Mouse (Mus musculus) left cerebral cortex, adult 18-20 months (tissue): Measurements from ENCODE around the gene Azin2. TPM values are rescaled to one million over a fixed set of nuclear protein-coding genes. Genes with fewer than 3 reads are reported as not detected.

Experiments used
- DNase-seq, 2 experiments: peaks; one replicate each; pipeline ENCODE4 v3.0.0; 2021 to 2022; ENCODE audit warnings: low spot score in 2 of 2, mixed read lengths in 1 of 2
- total RNA-seq, 2 experiments: library from RNA; stranded (reverse); gene quantifications; 2 replicates each; pipeline ENCODE4 v1.2.3; 2021

Azin2 gene
- total RNA-seq, 2 experiments from 2014 or later = 45.4 to 47.6 TPM

DNA sequence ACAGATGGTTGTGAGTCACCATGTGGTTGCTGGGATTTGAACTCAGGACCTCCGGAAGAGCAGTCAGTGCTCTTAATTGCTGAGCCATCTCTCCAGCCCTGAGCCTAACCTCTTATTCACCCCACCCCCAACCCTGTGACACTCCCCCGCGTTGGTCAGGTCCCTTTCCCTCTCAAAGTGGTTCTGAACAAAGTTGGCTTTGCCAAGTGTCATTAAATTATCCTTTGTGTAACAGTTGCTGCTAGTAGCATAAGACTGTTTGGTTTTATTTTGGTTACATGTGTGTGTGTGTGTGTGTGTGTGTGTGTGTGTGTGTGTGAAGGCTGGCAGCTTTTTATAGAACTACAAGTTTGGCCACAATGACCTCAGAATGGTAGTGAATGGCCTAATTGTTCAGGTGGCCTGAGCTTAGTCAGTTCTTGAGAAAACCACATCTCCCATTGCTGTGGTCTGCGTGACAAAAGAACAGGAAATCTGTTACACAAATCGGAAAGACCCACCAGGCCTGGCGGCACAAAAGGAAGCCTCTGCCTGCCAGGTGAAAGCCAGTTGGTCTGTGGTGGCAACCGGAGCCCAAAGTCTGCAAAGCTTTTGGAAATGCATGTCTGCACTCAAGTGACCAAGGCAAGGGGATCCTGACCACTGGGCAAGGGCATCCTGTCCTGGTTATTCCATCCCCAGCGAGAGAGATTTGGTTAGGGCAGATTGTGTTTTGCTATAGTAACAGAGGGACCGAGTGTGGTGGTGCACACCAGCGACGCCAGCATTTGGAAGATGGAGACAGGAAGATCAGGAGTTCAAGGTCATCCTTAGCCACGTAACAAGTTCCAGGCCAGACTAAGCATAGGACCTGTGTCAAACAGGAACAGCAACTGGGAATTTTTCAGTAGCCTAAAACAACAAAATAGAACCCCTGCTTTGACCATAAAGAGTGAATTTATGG lies 18.9 kb upstream of the Azin2 start:
- DNase-seq = no peak

DNA sequence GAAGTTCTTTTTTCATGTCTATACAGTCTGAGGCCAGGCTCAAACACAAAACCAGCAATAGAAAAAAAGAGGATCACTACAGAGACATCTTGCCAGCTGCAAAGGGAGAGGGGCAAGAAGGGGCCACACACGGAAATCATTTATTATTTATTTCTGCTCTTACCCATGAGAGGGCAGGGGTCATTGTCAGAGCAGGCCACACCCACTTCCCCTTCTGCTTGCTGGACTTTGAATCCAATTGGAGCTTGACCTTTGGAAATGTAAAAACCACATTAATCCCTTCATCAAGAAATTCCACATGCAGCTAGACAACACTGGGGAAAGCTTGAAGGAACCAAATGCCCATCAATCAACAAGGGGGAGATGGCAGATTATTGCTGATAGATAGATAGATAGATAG lies 16.4 kb upstream of the Azin2 start:
- DNase-seq = no peak

DNA sequence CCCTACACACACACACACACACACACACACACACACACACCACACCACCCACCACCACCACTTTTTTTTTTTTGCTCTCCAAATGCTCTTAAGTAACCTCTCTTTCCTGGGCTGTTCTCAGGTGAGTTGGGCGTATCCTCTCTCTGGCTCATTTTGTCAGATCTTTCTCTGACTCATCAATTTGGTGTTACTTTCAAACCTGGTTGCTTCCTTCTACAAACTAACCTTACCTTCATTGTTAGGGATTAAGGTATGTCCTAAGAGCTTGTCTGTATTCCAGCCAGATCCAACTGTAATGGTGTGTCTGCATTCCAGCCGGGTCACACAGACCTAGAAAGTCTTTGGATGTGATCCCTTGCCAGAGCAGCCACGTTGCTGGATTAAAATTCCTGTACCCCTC lies 15.0 kb upstream of the Azin2 start:
- no peak for DNase-seq

DNA sequence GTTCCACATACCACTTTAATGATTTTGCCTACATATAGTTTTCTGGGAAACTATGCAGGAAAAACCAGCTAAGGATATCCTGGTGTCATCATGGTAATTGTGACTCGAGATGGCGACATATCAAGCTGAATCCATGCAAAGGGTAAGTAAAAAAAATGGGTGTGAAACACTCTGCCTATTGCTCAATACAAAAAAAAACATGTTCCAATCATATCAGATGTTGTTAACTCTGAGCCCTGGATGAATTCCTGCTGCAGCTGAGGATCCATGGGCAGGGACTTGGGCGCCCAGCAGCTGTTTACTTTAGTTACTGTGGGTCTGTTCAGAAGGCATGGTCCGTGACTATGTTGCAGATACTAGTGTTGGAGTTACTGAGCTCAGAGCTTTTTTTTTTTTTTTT lies 14.3 kb upstream of the Azin2 start:
- DNase-seq = no peak

DNA sequence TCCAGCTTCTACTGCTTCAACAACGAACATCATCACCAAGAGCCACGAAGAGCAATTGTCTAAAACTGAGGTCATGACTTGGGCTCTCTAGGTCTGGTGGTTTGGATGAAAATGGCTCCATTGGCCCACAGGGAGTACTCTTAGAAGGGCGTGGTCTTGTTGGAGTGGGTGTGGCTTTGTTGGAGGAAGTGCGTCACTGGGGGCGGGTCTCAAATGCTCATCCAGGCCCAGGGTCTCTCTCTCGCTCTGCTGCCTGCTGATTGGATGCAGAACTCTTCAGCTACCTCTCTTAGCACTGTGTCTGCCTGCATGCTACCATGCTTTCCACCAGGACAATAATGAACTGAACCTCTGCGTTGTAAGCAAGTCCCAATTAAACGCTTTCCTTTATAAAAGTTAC lies 12.4 kb upstream of the Azin2 start:
- no peak for DNase-seq

DNA sequence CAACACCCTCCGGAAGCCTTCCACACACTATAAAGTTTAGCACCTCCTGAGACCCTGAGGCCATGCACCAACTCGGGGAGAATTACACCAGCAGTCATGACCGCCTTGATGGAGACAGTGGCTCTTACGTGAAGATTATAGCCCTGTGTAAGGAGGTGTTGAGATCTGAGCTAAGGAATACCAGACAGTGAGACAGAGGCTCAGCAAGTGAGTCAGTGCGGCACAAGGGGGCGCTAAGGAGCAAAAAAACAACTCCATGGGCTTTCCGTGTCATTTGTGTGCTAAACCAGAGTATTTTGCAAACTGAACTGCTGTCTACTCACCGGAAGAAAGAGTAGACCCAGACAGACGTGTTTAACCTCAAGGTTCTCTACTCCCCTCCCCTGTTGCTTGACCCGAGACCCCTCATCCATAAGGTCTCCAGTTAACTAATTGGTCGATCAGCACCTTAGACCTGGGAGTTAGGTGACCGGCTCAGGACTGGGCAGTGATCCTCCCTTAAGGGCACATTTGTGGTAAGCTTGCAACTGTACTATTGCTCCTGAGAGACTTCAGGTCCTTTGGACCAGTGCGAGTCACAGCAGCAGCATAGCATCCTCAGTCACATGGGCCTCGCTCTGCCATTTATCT lies 8.9 kb upstream of the Azin2 start:
- peak; percentile 73 to 80 for DNase-seq

DNA sequence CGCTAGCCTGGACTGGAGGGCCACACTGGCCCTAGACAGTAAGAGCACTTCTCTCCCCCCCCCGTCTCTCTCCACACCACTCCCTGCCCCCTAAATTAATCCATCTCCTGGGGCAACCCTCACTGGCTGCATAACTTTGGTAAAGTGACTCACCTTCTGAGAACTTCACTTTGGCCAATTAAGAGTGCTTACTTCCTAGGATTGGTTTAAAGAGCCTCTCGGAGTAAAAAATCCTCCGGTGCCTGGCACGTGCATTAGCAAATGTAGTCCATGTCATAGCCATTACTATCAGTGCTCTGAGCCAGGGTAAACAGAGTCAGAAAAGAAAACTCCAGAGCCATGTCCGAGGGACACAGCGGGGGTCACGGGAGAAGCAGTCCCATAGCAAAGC lies 8.2 kb upstream of the Azin2 start:
- no peak for DNase-seq

DNA sequence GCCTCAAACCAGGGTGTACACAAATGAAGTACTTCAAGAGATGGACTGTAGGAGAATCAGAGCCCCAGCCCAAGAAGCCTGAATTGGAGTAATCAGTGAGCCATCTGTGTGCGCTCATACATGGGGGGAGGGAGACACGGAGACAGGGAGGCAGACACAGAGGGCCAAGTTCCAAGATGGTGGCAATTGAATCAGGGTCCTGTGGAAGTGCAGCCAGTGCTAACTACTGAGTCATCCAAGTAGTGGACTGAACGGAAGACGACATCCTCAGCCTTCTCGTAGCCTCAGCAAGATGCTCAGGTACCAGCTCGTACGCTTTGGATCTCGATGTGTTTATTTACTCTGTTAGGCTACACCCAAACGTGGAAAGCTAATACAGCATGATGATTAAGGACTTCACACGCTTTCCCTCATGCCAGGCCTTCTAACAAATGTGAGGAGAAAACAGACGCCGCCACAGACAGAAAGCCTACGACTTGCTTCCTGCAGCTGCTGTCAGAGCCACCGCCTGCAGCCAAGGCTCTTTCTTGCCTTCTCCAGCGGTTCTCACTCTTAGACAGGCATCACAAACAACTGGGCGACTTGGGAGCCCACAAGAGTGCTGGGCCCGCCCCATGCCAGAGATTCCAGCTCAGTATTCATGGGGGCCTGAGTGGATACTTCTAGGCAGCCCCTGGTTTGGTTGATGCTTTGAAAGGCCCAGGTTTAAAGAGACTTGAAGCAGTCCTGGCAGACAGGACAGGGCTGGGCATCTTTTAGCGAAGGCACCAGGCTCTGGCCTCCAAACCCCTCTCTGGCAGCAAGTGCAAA lies 7.6 kb upstream of the Azin2 start:
- DNase-seq = no peak

DNA sequence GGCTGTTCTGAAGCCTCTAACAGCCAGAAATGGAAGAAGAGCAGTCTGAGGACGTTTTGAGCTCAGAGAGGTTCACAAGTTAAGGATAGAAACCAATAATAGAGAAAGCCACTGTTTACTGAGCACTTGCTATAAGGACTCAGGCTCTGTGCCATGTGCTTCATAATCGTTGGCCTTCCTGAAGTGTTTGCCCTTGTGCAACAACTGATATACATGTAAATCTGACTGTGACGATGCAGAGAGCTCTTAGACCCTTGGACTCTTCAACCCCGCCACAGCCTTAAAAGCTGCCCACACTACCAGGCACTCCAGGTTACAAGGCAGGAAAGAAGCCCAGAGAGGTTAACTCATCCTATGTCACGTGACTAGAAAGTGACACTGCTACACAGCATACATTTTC lies 6.8 kb upstream of the Azin2 start:
- no peak for DNase-seq

DNA sequence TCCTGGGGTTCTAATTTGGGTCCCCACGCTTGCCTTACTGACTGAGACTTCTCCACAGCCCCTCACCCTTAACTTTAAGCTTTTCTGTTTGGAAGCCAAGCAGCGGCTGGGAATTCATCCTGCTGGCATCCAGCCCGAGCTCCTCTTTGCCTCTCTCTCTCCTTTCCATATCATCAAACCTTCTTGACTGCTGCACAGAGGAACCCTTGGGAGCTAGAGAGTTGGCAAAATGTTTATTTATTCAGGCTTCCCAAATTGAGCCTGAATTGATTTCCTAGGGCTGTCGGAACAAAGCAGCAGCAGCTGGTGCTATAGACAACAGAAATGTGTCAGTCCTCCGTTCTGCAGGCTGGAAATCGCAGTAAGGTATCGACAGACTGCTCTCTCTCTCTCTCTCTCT lies 4.5 kb upstream of the Azin2 start:
- DNase-seq = no peak

DNA sequence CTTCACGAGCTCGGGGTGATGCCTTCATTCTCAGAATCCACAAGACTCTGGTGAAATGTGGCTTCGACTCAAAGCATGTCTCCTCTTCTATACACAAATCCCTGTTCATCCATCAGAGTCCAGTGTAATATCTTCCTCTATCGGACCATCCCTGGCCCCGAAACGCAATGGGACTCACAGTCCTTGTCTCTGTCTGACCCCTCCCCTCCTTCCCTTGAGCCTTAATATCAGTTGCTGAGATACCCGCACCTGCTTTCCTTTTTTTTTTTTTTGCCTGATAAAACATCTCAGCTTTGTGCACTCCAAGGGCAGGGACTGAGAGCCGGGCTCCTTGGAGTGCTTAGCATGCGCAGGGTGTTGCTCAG lies 666 bp upstream of the Azin2 start:
- no peak for DNase-seq

DNA sequence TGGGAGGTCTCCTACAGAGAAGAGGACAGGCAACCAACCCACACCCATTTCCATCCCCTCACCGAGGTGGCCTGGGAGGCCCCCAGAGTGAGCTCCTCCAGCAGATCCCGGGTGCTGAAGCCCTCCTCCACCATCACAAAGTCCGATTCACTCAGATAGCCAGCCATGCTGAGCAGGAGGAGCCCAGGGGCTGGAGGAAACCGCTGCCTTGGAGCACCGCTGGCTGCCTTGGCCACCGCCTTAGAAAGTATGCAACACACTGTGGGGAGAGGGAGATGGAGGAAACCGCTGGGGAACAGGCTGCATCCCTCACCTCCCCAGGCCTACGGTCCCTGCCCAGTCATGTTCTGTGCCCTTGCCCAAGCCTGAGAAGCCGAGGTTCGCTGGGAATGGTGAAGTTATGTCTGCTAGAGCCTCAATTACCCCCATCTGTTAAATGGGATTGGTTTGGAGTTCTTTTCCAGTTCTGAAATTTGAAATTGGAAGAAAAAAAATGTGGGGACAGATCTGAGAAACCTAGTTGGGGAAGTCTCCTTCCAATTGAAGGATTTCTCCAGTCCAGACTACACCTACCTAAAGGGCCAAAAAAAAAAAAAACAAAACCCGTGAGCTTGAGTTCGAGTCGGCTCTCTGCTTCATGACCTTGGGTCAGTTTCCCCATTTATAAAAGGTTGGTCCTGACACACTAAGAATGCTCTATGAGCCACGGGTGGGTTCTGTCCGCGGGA lies 777 bp downstream of the Azin2 start:
- DNase-seq = no peak

DNA sequence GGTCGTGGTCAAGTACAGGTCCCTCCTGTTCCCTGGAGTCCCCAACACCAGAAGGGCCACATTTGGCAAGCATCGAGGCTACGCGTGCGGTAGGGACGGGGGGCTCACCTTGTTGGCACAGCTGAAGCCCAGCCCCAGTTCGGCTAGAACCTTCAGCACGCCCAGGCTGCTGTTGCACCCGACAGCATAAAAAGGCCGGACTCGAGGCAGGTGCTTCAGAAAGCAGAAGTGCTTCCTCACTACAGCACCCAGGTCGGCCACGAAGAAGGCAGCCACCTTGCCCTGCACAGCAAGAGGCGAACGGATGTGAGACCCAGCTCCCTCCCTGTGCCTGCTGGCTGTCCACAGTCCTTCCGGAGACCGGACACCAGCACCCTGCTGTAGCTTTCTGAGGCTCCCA lies 2.6 kb downstream of the Azin2 start:
- DNase-seq = no peak

DNA sequence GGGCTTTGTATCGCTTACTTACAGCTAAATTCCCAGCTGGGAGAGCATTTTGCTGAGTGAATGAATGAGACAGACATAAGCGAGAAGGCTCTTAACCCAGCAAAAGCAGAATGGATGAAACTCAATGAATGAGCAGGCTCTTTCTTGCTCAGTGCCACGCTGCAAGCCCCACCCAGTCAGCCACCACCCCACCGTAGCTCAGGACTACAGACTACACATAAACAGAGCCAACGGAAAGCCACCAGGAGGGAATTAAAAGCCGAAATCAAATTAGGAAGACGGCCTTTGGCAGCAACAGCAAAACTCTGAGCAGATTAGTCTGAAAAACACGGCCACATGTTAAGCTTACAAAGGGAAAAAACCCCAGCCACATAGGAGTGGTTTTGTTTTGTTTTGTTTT lies 3.4 kb downstream of the Azin2 start:
- no peak for DNase-seq

DNA sequence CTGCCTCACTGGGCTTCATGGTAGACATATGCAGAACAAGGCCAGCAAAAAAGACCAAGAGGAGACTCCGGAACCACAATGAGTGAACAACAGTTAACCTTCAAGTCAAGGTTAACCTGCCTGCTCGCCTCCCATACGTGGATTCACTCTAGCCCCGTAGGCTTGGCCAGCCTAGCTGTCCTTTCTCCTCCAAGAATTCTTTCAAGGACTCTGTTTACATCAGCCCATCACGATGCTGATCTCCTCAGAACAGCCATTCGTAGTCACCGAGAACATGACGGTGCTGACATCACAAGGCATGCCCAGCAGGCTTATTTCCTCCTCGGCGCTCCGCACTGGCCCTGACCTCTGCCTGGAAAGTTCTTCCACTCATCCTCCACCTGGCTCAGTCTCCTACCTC lies 4.1 kb downstream of the Azin2 start:
- DNase-seq = no peak

DNA sequence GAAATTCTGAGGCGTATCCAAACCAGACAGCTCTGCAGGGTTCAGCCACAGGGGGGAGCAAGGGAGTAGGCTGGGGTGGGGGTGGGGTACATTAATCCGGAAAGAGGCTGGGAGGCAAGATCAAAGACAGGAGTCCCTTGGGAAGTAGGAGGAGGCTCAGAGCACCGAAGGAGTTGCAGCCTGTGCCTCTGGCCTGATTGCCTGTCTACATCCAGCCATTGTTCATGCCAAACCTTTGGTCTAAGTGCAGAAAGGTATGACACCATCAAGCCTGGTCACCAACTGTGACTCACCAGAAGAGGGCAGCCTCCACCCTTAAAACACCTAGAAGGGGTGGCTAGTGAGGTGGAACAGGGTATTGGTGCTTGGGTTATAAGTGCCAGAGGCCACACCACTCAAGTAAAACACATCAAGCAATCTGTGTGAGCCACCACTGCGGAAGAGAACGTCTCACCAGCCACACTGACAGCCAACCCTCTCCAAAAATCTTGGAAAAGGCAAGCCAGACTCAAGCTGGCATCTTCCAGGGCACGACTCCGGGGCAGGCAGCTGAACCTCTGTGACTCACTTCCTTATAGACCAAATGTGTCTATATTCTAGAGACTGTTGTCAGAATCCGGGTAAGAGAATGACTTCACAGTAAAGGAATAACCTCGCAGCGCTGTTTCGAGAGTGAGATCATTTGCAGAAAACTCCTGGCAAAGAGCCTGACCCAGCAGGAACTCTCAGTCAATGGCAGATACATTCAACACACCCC lies 4.9 kb downstream of the Azin2 start:
- DNase-seq = peak in 1 of 2 experiments; percentile 28

DNA sequence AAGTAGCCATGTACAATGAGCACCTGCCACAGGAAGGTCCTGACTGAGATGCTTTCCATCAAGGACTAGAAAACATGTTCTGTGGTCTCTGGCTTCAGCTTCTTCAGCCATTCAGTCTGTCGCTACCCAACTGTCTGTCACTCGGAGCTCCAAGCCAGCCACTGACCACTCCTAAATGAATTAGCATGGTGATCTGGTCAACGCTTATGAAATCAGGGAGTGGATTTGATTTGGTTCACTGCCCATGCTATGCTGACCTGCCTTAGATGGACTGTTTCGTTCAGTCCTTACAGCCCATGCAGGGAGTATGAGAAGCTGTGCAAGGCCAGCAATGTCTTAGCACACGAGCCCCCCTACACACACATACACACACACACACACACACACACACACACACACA lies 8.4 kb downstream of the Azin2 start:
- no peak for DNase-seq

DNA sequence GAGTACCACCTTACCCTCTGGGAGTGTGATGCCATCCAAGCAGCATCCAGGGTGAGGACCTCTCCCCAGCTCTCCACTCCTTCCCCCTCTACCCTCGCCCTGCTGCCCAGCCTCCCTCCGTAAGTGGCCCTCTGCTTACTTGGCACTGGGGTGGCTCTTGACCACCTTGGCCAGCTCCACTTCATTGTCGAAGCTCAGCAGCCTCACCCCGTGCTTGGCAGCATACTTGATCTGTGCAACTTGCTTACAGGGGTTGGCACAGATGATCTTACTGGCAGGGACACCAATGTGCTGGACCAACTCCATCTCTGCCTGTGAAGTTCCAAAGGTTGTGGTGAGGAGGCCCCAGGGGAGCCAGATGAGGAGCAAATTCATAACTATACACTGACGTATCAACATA lies 11.8 kb downstream of the Azin2 start:
- no peak for DNase-seq

DNA sequence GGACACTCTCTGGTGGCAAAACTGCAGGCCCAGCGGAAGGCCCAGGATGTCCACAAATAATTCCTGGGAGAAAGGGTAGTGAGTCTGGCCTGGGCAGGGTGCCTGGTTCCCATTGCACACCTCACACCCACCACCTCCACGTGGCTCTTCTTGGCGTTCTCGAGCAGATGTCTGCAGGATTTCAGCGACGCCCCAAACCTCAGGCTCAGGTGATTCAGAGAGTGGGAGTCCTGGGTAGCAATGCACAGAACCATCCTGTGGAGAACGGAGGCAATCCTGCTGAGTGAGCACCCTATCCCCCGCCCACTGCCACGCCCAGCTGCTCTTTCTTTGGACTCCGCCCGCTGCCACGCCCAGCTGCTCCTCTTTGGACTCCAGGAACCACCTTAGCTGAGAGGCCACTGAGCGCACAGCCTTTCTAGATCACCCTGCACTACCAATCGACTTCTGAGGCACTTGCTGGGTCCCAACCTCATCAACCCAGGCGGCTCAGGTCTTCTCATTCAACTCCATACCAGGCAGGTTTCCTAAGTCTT lies 12.7 kb downstream of the Azin2 start:
- DNase-seq = peak; percentile 28 to 30

DNA sequence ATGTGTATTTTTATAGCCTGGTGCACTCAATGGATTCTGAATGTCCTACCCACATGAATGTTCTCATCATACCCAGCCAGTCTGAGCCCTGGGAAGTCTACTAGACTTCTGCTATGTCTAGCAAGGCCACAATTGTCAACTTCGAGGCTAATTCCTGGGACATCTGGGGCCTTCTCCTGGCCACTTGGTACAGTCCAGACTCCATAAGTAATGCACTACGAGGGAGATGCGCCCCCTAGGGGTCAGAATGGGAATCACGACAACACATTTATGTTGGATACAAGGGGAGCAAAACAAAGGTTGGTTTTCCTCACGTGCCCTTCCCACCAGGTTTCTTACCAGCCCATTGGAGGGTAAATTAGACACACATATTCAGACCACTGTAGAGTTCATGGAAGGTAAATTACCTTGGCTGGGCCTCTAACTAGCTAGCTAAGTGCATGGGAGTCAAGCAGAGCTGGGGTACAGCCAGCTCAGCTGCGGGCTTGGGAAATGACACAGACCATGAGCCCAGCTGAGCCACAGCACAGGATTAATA lies 14.0 kb downstream of the Azin2 start:
- peak in 1 of 2 experiments; percentile 47 for DNase-seq
